Mouse (Mus musculus) cerebellum, adult 2 months (tissue): Measurements from ENCODE around the gene Asic5.

Experiments
- CTCF ChIP-seq: fragments of 200-500 bp; IDR thresholded peaks from 2 replicates; pipeline ENCODE4 v1.5.1; 2011; ENCODE audit warnings: low read depth, mild to moderate bottlenecking, control low read depth, low read length, moderate library complexity, borderline replicate concordance; ENCODE audit not compliant: insufficient read depth
- POLR2A ChIP-seq: fragments of 200-500 bp; IDR thresholded peaks from 2 replicates; pipeline ENCODE4 v1.6.1; 2011; ENCODE audit warnings: low read length, control low read depth, borderline replicate concordance; ENCODE audit not compliant: insufficient read depth

DNA sequence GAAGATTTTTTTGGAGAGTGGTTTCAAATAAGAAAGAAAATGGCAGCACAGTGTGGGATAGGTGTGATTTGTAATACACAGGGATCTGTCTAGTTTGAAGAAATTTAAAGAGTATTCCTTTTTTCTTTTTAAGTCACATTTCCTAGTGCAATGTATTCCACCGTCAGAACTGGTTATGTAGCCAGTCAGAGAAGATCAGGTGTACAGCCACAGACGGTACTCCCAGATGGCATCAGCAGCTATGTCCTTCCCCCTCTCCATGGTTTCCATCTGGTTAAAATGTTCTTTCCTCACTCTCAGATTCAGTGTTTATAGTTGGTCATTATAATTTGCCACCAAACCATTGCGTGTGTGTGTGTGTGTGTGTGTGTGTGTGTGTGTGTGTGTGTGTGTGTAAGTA, 39.0 kb upstream of the Asic5 start:
- no peak for TF ChIP-seq CTCF
- TF ChIP-seq POLR2A: no peak
